Mouse (Mus musculus) neural tube, embryonic 11.5 days (tissue): Measurements from ENCODE around the gene Aaas. TPM values are rescaled to one million over a fixed set of nuclear protein-coding genes. Genes with fewer than 3 reads are reported as not detected.

Experiments
- ATAC-seq: fragments of 200-750 bp; cut with Nextera tagmentation; 2 replicates; pipeline ENCODE4 v1.8.0; 2017; ENCODE audit warnings: moderate number of reproducible peaks, mild to moderate bottlenecking, moderate TSS enrichment, moderate library complexity; ENCODE audit not compliant: insufficient read depth, low FRiP score, low TSS enrichment
- DNase-seq: peaks from one replicate; pipeline ENCODE4 v3.0.0-alpha.2; 2015; ENCODE audit warnings: low spot score
- H3K27ac ChIP-seq: fragments of 300-500 bp; sonication (generic); 2 replicates; pipeline ENCODE4 v1.5.1; 2014; ENCODE audit warnings: low read depth, mild to moderate bottlenecking, low read length
- H3K27me3 ChIP-seq: fragments of 300-500 bp; sonication (generic); 2 replicates; pipeline ENCODE4 v1.6.1; 2014; ENCODE audit warnings: mild to moderate bottlenecking, low read length, mixed read lengths; ENCODE audit not compliant: control insufficient read depth, insufficient read depth
- H3K36me3 ChIP-seq: fragments of 300-500 bp; sonication (generic); 2 replicates; pipeline ENCODE4 v1.6.1; 2014; ENCODE audit warnings: mild to moderate bottlenecking, low read length, moderate library complexity, mixed read lengths; ENCODE audit not compliant: control insufficient read depth, insufficient read depth
- H3K4me1 ChIP-seq: fragments of 300-500 bp; sonication (generic); 2 replicates; pipeline ENCODE4 v1.6.1; 2014; ENCODE audit warnings: low read length, mixed read lengths; ENCODE audit not compliant: control insufficient read depth, insufficient read depth
- H3K4me2 ChIP-seq: fragments of 300-500 bp; sonication (generic); 2 replicates; pipeline ENCODE4 v1.6.1; 2014; ENCODE audit warnings: low read depth, mild to moderate bottlenecking, moderate library complexity
- H3K4me3 ChIP-seq: fragments of 300-500 bp; sonication (generic); 2 replicates; pipeline ENCODE4 v1.5.1; 2014; ENCODE audit warnings: low read depth, low read length
- H3K9ac ChIP-seq: fragments of 300-500 bp; sonication (generic); 2 replicates; pipeline ENCODE4 v1.6.1; 2014; ENCODE audit warnings: mild to moderate bottlenecking, low read length
- H3K9me3 ChIP-seq: fragments of 300-500 bp; sonication (generic); 2 replicates; pipeline ENCODE4 v1.6.1; 2016; ENCODE audit warnings: low read length; ENCODE audit not compliant: control insufficient read depth
- WGBS: fragments of 180-500 bp; shearing (Covaris S2); extraction: QIAGEN DNeasy Blood & Tissue Kit; methylation state at CpG from one replicate; pipeline ENCODE4 v1.1.7; 2014; 5-methylcytosine and 5-hydroxymethylcytosine counted together
- polyA plus RNA-seq: library from polyadenylated mRNA; unstranded; fragments of >200 nt; fragmentation: Nextera tagmentation; extraction: Ambion mirVana; gene quantifications from 2 replicates; pipeline ENCODE4 v1.2.1, GENCODE M21; 2014

Aaas gene
- polyA plus RNA-seq, 1 experiment from 2014 or later = 86.7 TPM

- H3K27ac ChIP-seq = no peak overlapping the region
- no peak for DNase-seq
- 2% methylated on average over 7 of the region's 7 CpGs for WGBS
- peak overlapping the region; percentile 37 for H3K4me2 ChIP-seq
- H3K4me3 ChIP-seq = no peak overlapping the region; the same call in 1 of the 2 replicates
- ATAC-seq = no peak
- H3K4me1 ChIP-seq = peaks cover 6% of the 10 kb centered on the region; the same call in 1 of the 2 replicates
- H3K9ac ChIP-seq = peak overlapping the region; percentile 11
- 0 out of 2 replicates have a peak, but pooled peaks cover 3% of the 10 kb centered on the region for H3K27me3 ChIP-seq
- H3K36me3 ChIP-seq = no peaks in the 10 kb centered on the region
- no peaks in the 10 kb centered on the region for H3K9me3 ChIP-seq
These were observed 15.7 kb upstream of the Aaas start for GRCm38 (mm10) chr15:102366238-102366637.

GRCm38 (mm10) chr15:102364678-102365077 lies 14.1 kb upstream of the Aaas start:
- DNase-seq = no peak
- Histone ChIP-seq H3K4me1 (peaks cover 2% of the 10 kb centered on the region; the same call in 1 of the 2 replicates), H3K4me3 (no peak overlapping the region), H3K36me3 (no peaks in the 10 kb centered on the region), H3K4me2 (no peak overlapping the region), H3K9me3 (no peaks in the 10 kb centered on the region), H3K27me3 (0 out of 2 replicates have a peak, but pooled peaks cover 3% of the 10 kb centered on the region), H3K27ac (no peak overlapping the region), H3K9ac (no peak overlapping the region)
- no peak for ATAC-seq
- whole genome bisulfite sequencing = 97% methylated on average over 1 of the region's 1 CpGs

- H3K4me3 ChIP-seq = no peak overlapping the region
- peaks cover 13% of the 10 kb centered on the region for H3K4me1 ChIP-seq
- H3K27ac ChIP-seq = no peak overlapping the region
These were observed 12.1 kb upstream of the Aaas start for GRCm38 (mm10) chr15:102362648-102363047.

GRCm38 (mm10) chr15:102358834-102359233 lies 8.3 kb upstream of the Aaas start:
- no peaks in the 10 kb centered on the region for H3K36me3 ChIP-seq
- no peak overlapping the region; the same call in 1 of the 2 replicates for H3K4me2 ChIP-seq
- H3K27me3 ChIP-seq = peaks cover 11% of the 10 kb centered on the region
- H3K27ac ChIP-seq = no peak overlapping the region
- DNase-seq (no peak), ATAC-seq (no peak)
- H3K9me3 ChIP-seq = no peaks in the 10 kb centered on the region
- peaks cover 20% of the 10 kb centered on the region for H3K4me1 ChIP-seq
- no peak overlapping the region for H3K9ac ChIP-seq
- WGBS = 24% methylated on average over 5 of the region's 5 CpGs
- H3K4me3 ChIP-seq = no peak overlapping the region

More at GRCm38 (mm10) chr15:102362648-102363047, 12.1 kb upstream of the Aaas start:
- no peak for DNase-seq
- H3K36me3 ChIP-seq = no peaks in the 10 kb centered on the region
- peaks cover 14% of the 10 kb centered on the region for H3K27me3 ChIP-seq
- ATAC-seq = no peak
- H3K9ac ChIP-seq = peak overlapping the region; percentile 0; the same call in 1 of the 2 replicates
- no peak overlapping the region; the same call in 1 of the 2 replicates for H3K4me2 ChIP-seq
- H3K9me3 ChIP-seq = no peaks in the 10 kb centered on the region
- WGBS = 14% methylated on average over 14 of the region's 14 CpGs

GRCm38 (mm10) chr15:102358126-102358525 lies 7.6 kb upstream of the Aaas start:
- peak overlapping the region; percentile 32; the same call in 1 of the 2 replicates for H3K9ac ChIP-seq
- H3K9me3 ChIP-seq = no peaks in the 10 kb centered on the region
- DNase-seq (peak; percentile 55), ATAC-seq (no peak)
- H3K27ac ChIP-seq = no peak overlapping the region
- peaks cover 11% of the 10 kb centered on the region for H3K27me3 ChIP-seq
- 2% methylated on average over 25 of the region's 25 CpGs for WGBS
- peak overlapping the region; percentile 35 for H3K4me2 ChIP-seq
- peak overlapping the region; percentile 19; the same call in 1 of the 2 replicates for H3K4me3 ChIP-seq
- H3K36me3 ChIP-seq = no peaks in the 10 kb centered on the region
- peaks cover 20% of the 10 kb centered on the region for H3K4me1 ChIP-seq

GRCm38 (mm10) chr15:102356501-102357325 lies 6.1 kb upstream of the Aaas start:
- 19% methylated on average over 16 of the region's 16 CpGs for WGBS
- H3K4me1 ChIP-seq = peaks cover 20% of the 10 kb centered on the region
- peak overlapping the region; percentile 72 for H3K4me2 ChIP-seq
- H3K27me3 ChIP-seq = peaks cover 11% of the 10 kb centered on the region
- ATAC-seq (no peak), DNase-seq (no peak)
- H3K27ac ChIP-seq = peak overlapping the region; percentile 81
- H3K36me3 ChIP-seq = no peaks in the 10 kb centered on the region
- no peak overlapping the region; the same call in 1 of the 2 replicates for H3K4me3 ChIP-seq
- no peaks in the 10 kb centered on the region for H3K9me3 ChIP-seq
- peak overlapping the region; percentile 71; the same call in 1 of the 2 replicates for H3K9ac ChIP-seq

GRCm38 (mm10) chr15:102355871-102356441 lies 5.4 kb upstream of the Aaas start:
- Histone ChIP-seq H3K4me1 (peaks cover 20% of the 10 kb centered on the region), H3K27me3 (peaks cover 11% of the 10 kb centered on the region), H3K36me3 (no peaks in the 10 kb centered on the region), H3K9ac (peak overlapping the region; percentile 71), H3K9me3 (no peaks in the 10 kb centered on the region), H3K27ac (peak overlapping the region; percentile 81), H3K4me3 (peak overlapping the region; percentile 34), H3K4me2 (peak overlapping the region; percentile 72)
- peak; percentile 83 for DNase-seq
- WGBS = under 1% methylated on average over 37 of the region's 38 CpGs
- ATAC-seq = peak; percentile 78

- peaks cover 11% of the 10 kb centered on the region for H3K27me3 ChIP-seq
- H3K4me1 ChIP-seq = peaks cover 20% of the 10 kb centered on the region
- DNase-seq = peak; percentile 78
- WGBS = under 1% methylated on average over 44 of the region's 49 CpGs
- peak; percentile 60 for ATAC-seq
- H3K27ac ChIP-seq = peak overlapping the region; percentile 81
- H3K9ac ChIP-seq = peak overlapping the region; percentile 71
- peak overlapping the region; percentile 72 for H3K4me2 ChIP-seq
- no peaks in the 10 kb centered on the region for H3K36me3 ChIP-seq
- H3K4me3 ChIP-seq = peak overlapping the region; percentile 34
- no peaks in the 10 kb centered on the region for H3K9me3 ChIP-seq
These were observed 4.7 kb upstream of the Aaas start for GRCm38 (mm10) chr15:102355134-102355870.
